In the genomic region with DNA sequence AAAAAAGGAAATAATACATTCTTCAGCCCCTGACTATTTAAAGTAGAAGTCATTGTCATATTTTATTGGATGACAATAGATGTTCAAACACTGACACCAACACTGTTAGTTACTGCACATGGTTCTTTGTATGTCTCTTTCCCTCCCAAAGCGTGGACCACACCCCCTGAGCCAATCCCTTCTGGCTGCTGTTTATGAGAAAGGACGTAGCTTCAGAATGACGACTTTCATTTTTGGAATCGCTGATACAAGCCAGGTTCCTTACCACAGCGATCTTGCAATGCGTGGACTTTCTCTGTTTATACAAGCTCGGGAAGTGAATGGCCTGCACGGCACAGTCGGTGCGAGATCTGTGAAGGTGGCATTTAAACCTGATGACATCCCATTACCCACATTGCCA, we compare ENCODE assay signal across 21 mouse cellular contexts.
DNase-seq lines count a peak whose midpoint lies in the region; ATAC-seq lines count a peak whose summit lies in the region.
"Had no signal": no experiment of that assay in that cellular context is flagged by ENCODE, and none has a peak within 500 bp of the region (broad histone marks: within the 10 kb centered on the region; RNA-seq: fewer than 3 reads in every experiment).

No protein-coding gene starts in this region.

- DNase-seq in gastrocnemius, postnatal 14 days, result peak; percentile 19
- no peak for DNase-seq in gastrocnemius, postnatal 4 days (ENCODE audit: low spot score in 2 of 2)
- DNase-seq in lung, adult 18-20 months, result peak; percentile 51 to 66
- DNase-seq in lung, postnatal 14 days, result peak; percentile 32
- no peak for DNase-seq in cerebellum, postnatal 25 days
- DNase-seq in spleen, postnatal 10 days (ENCODE audit: low spot score in 2 of 2), result no peak
- DNase-seq: adrenal gland, postnatal 25 days; cerebellum, adult 18-20 months; kidney, adult 8-10 months; kidney, postnatal 14 days; retina, postnatal 1 day; thymus, adult 2 months had no signal

- no peak overlapping the region for H3K9ac ChIP-seq in stomach, embryonic 15.5 days
- no peak overlapping the region for H3K9ac ChIP-seq in forebrain, embryonic 15.5 days (replicated peaks)
- H3K9ac ChIP-seq: forebrain, embryonic 12.5 days; heart, embryonic 13.5 days; hindbrain, embryonic 14.5 days; limb, embryonic 15.5 days; neural tube, embryonic 15.5 days had no signal

- H3K4me1 ChIP-seq in stomach, embryonic 15.5 days, result no peaks in the 10 kb centered on the region
- H3K4me1 ChIP-seq in forebrain, embryonic 15.5 days, result no peaks in the 10 kb centered on the region
- H3K4me1 ChIP-seq: forebrain, embryonic 12.5 days; neural tube, embryonic 15.5 days had no signal

- H3K27me3 ChIP-seq in stomach, embryonic 15.5 days (replicated peaks), result no peaks in the 10 kb centered on the region
- no peaks in the 10 kb centered on the region for H3K27me3 ChIP-seq in forebrain, embryonic 15.5 days
- H3K27me3 ChIP-seq: forebrain, embryonic 12.5 days; heart, embryonic 13.5 days; limb, embryonic 15.5 days; neural tube, embryonic 15.5 days had no signal

- H3K36me3 ChIP-seq in stomach, embryonic 15.5 days, result no peaks in the 10 kb centered on the region
- no peaks in the 10 kb centered on the region for H3K36me3 ChIP-seq in forebrain, embryonic 15.5 days
- H3K36me3 ChIP-seq: forebrain, embryonic 12.5 days; G1E; heart, embryonic 13.5 days; limb, embryonic 15.5 days; neural tube, embryonic 15.5 days had no signal

- H3K4me2 ChIP-seq in stomach, embryonic 15.5 days, result 0 out of 2 replicates have a peak overlapping the region, but pooled peaks have one; percentile 9
- no peak overlapping the region for H3K4me2 ChIP-seq in forebrain, embryonic 15.5 days (replicated peaks)
- H3K4me2 ChIP-seq: forebrain, embryonic 12.5 days; heart, embryonic 13.5 days; hindbrain, embryonic 14.5 days; limb, embryonic 15.5 days; neural tube, embryonic 15.5 days had no signal

- no peak overlapping the region for H3K4me3 ChIP-seq in stomach, embryonic 15.5 days (replicated peaks)
- H3K4me3 ChIP-seq in forebrain, embryonic 15.5 days, result no peak overlapping the region
- H3K4me3 ChIP-seq: forebrain, embryonic 12.5 days; heart, embryonic 13.5 days; limb, embryonic 15.5 days; neural tube, embryonic 15.5 days had no signal

- H3K27ac ChIP-seq in stomach, embryonic 15.5 days, result no peak overlapping the region
- no peak overlapping the region for H3K27ac ChIP-seq in forebrain, embryonic 15.5 days (replicated peaks)
- H3K27ac ChIP-seq: forebrain, embryonic 12.5 days; heart, embryonic 13.5 days; hindbrain, embryonic 14.5 days; limb, embryonic 15.5 days; neural tube, embryonic 15.5 days had no signal

- intact Hi-C loops in gastrocnemius, postnatal 14 days (cut with DNase I; ENCODE audit: low total_unique reads), result no loop called here

- no peaks in the 10 kb centered on the region for H3K9me3 ChIP-seq in stomach, embryonic 15.5 days
- H3K9me3 ChIP-seq in forebrain, embryonic 15.5 days, result no peaks in the 10 kb centered on the region
- H3K9me3 ChIP-seq: forebrain, embryonic 12.5 days; heart, embryonic 13.5 days; limb, embryonic 15.5 days; neural tube, embryonic 15.5 days had no signal

- peak; percentile 53; the same call in 1 of the 2 replicates for ATAC-seq in stomach, embryonic 15.5 days (ENCODE audit: insufficient read depth, low FRiP score, low read depth)
- no peak for ATAC-seq in forebrain, embryonic 15.5 days (replicated peaks)
- ATAC-seq: midbrain, embryonic 16.5 days had no signal

- WGBS in stomach, embryonic 15.5 days, result 26% methylated on average over 10 of the region's 10 CpGs
- 89% methylated on average over 10 of the region's 10 CpGs for WGBS in forebrain, embryonic 15.5 days

Comparison
In these comparisons a context has a peak if more than half of its experiments do, and no peak if none do; other contexts are left out.
1. DNase-seq: peak in gastrocnemius, postnatal 14 days (single experiment), lung, adult 18-20 months (2 of 2) and lung, postnatal 14 days (single experiment); none in gastrocnemius, postnatal 4 days (0 of 2), cerebellum, postnatal 25 days (0 of 2) and spleen, postnatal 10 days (0 of 2).